Mouse (Mus musculus): ENCODE data around the gene Ccdc7b.
"Not testable (repeated sequence)": the region's sequence is repeated elsewhere in the genome, so short reads cannot be mapped to it uniquely, and the experiment has no call there.

Ccdc7b gene

GRCm38 (mm10) chr8:129066834-129067233 lies at the start of gene Ccdc7b:
Gene Ccdc7b (plus strand): TSS chr8:129067134.
- in situ Hi-C loops (cut with MboI): not testable (repeated sequence)

GRCm38 (mm10) chr8:129065417-129065816 lies 1.5 kb upstream of the Ccdc7b start, which contains the start of gene Ccdc7a:
Gene Ccdc7a (minus strand): TSS chr8:129065517.
- in situ Hi-C loops (cut with MboI): not testable (repeated sequence)

DNA sequence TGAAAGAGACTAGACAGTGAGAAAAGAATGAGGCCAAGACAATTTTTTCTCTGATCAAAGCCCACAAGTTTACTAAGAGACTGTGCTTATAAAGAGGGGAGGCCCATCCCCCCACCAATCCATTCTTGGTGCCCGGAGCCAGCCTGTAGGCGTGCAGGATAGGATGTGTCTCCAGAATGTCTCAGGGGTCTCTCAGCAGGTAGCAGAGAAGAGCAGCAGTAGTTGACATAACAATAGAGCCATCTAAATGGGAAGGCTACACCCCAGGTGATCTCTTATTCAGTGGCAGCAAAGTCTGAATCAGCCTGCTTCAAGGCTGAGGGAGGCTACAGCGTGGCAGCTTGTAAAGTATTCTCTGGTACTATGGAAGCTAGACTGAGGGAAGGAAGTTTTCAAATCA lies 48.8 kb downstream of the Ccdc7b start:
- in situ Hi-C loops (cut with MboI): not testable (repeated sequence)

DNA sequence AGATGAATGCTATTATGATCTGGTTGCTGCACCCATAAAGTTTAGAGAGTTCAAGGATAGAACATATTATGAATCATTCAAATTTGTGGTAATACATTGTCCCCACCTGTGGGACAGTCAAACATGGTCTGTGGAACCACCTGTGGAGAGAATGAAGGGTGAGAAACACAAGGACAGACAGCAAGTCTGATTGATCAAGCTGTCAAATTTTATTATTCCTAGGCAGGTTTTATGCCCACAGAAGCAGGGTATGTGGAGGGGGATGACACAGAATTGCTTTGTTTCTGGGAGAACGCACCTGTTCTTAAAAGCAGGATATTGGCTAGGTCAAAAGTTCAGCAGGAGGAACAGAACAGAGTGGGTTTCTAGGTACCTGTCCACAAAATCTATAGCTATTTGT lies 64.6 kb downstream of the Ccdc7b start, which contains the start of gene Gm10999:
TSS of gene Gm10999 (minus strand) at position 101 of the 400 bp plus-strand sequence.
- in situ Hi-C loops (cut with MboI): no loop called here

GRCm38 (mm10) chr8:129133475-129133874 lies 66.5 kb downstream of the Ccdc7b start:
- in situ Hi-C loops (cut with MboI): no loop called here

All from mature B cell (primary cell).